Mouse (Mus musculus) hindbrain, postnatal 0 days (tissue): ENCODE measurements at regions not wholly inside any gene's neighbourhood (a gene's known extent, or its start where the extent isn't known, plus 50 kb on each side); places are given as distances from the start of the nearest gene placed in this dataset.
A peak's percentile ranks its signal among the peaks of the same experiment; 100 is the strongest.

ENCODE experiments used
- ATAC-seq: fragments of 200-750 bp; cut with Nextera tagmentation; 2 replicates; pipeline ENCODE4 v1.8.0; 2017; ENCODE audit warnings: mild to moderate bottlenecking, moderate TSS enrichment, moderate library complexity
- DNase-seq: peaks from one replicate; pipeline ENCODE4 v3.0.0-alpha.2; 2015; ENCODE audit warnings: low spot score
- H3K27ac ChIP-seq: fragments of 300-500 bp; sonication (generic); 2 replicates; pipeline ENCODE4 v1.5.1; 2014; ENCODE audit warnings: mild to moderate bottlenecking
- H3K27me3 ChIP-seq: fragments of 300-500 bp; sonication (generic); 2 replicates; pipeline ENCODE4 v1.6.1; 2014; ENCODE audit warnings: low read length, mixed read lengths; ENCODE audit not compliant: insufficient read depth
- H3K36me3 ChIP-seq: fragments of 300-500 bp; sonication (generic); 2 replicates; pipeline ENCODE4 v1.6.1; 2014; ENCODE audit warnings: low read length, mixed read lengths; ENCODE audit not compliant: insufficient read depth
- H3K4me1 ChIP-seq: fragments of 300-500 bp; sonication (generic); 2 replicates; pipeline ENCODE4 v1.6.1; 2014; ENCODE audit warnings: antibody characterized with exemption, low read length, mixed read lengths; ENCODE audit not compliant: insufficient read depth
- H3K4me2 ChIP-seq: fragments of 300-500 bp; sonication (generic); 2 replicates; pipeline ENCODE4 v1.6.1; 2014; ENCODE audit warnings: low read depth, mild to moderate bottlenecking, low read length, moderate library complexity, mixed read lengths
- H3K4me3 ChIP-seq: fragments of 300-500 bp; sonication (generic); 2 replicates; pipeline ENCODE4 v1.5.1; 2014; ENCODE audit warnings: low read length
- H3K9ac ChIP-seq: fragments of 300-500 bp; sonication (generic); replicated peaks from 2 replicates; pipeline ENCODE4 v1.6.1; 2014; ENCODE audit warnings: mild to moderate bottlenecking, low read length, moderate library complexity, mixed read lengths
- H3K9me3 ChIP-seq: fragments of 300-500 bp; sonication (generic); 2 replicates; pipeline ENCODE4 v1.6.1; 2016; ENCODE audit warnings: low read length, mixed read lengths
- CTCF ChIP-seq: IDR thresholded peaks from 2 replicates; pipeline ENCODE4 v1.5.1; 2016; ENCODE audit warnings: antibody characterized with exemption, control low read depth, low read depth
- WGBS: fragments of 180-500 bp; shearing (Covaris S2); extraction: QIAGEN DNeasy Blood & Tissue Kit; methylation state at CpG from one replicate; pipeline ENCODE4 v1.1.7; 2014; 5-methylcytosine and 5-hydroxymethylcytosine counted together

DNA sequence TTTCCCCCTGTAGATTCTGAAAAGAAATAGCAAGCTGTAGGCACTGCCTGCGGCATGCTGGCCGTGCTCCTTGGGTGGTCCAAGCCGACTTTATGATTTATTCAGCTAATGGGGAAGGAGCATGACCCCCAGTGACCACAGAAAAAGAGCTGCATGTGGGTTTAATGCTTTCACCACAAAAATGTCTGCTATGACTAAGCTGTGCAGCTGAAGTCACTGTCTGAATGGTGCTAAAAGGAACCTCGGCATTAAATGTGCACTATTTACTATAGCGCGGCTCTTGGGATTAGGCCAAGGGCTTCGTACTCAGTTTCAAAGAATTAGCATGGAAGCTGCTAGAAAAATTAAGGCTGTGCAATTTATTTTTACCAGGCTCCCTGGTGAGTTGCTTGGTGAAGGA is 178.8 kb upstream of the Gypa start:
- Histone ChIP-seq H3K27ac (peak overlapping the region; percentile 56; the same call in 1 of the 2 replicates), H3K4me2 (peak overlapping the region; percentile 60), H3K9me3 (no peaks in the 10 kb centered on the region), H3K9ac (peak overlapping the region; percentile 44), H3K4me3 (peak overlapping the region; percentile 25), H3K4me1 (peaks cover 9% of the 10 kb centered on the region; the same call in 1 of the 2 replicates), H3K27me3 (no peaks in the 10 kb centered on the region), H3K36me3 (no peaks in the 10 kb centered on the region)
- DNase-seq (peak; percentile 61), ATAC-seq (peak; percentile 54)
- TF ChIP-seq CTCF = no peak
- 3% methylated on average over 7 of the region's 7 CpGs for WGBS

- no peaks in the 10 kb centered on the region for H3K9me3 ChIP-seq
- H3K4me1 ChIP-seq = peaks cover 9% of the 10 kb centered on the region; the same call in 1 of the 2 replicates
- no peaks in the 10 kb centered on the region for H3K27me3 ChIP-seq
- ATAC-seq (no peak), DNase-seq (no peak)
- TF ChIP-seq CTCF = peak; percentile 31; the same call in 1 of the 2 replicates
- WGBS = 39% methylated on average over 12 of the region's 12 CpGs
- no peaks in the 10 kb centered on the region for H3K36me3 ChIP-seq
- no peak overlapping the region for H3K27ac ChIP-seq
- no peak overlapping the region for H3K9ac ChIP-seq
- H3K4me2 ChIP-seq = no peak overlapping the region
- H3K4me3 ChIP-seq = no peak overlapping the region
These were observed 179.5 kb upstream of the Gypa start for GRCm38 (mm10) chr8:80313883-80314635.

DNA sequence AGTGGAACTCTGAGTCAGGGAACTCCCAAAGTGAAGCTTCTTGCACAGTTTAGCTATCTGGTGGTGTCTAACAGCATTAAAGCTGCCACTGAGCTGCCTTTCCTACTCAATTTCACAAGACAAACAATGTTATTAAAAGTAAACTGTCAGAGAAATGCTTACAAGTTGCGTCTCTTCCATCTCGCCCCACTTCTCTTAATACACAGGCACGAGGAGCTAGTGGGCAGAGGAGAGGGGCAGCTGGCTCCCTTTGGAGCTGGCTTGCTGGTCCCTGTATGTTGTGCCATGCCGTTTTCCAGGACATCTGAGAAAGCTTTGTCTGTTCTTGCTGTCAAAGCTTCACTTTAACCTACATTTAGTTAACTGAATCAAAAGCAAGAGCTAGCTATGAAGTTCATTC is 185.8 kb upstream of the Gypa start:
- no peak for TF ChIP-seq CTCF
- Histone ChIP-seq H3K9me3 (no peaks in the 10 kb centered on the region), H3K9ac (no peak overlapping the region), H3K27ac (no peak overlapping the region), H3K4me2 (no peak overlapping the region), H3K4me3 (no peak overlapping the region), H3K36me3 (no peaks in the 10 kb centered on the region), H3K4me1 (no peaks in the 10 kb centered on the region), H3K27me3 (no peaks in the 10 kb centered on the region)
- no peak for DNase-seq
- no peak for ATAC-seq
- 70% methylated on average over 4 of the region's 4 CpGs for WGBS

DNA sequence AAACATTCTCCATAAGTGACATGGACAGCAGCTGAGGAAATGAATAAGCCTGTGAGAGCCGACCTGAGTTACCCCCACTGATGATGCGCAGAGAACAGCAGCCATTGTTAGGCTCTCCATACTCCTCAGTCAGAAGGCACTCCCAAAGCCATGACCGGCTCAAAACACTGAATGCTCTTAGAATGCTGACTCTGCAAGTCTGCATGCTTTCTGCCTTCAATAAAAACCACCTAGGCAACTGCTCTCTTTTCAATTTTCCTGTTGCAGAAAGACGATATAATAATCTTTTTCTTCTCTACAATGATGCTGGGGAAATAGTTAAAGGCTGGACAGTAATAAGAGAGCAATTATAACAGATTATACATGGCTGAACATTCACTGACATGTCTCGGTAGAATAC is 195.0 kb upstream of the Gypa start:
- Histone ChIP-seq H3K4me3 (no peak overlapping the region), H3K4me2 (no peak overlapping the region), H3K27ac (no peak overlapping the region), H3K9me3 (no peaks in the 10 kb centered on the region), H3K4me1 (no peaks in the 10 kb centered on the region), H3K27me3 (no peaks in the 10 kb centered on the region), H3K36me3 (no peaks in the 10 kb centered on the region), H3K9ac (no peak overlapping the region)
- no peak for ATAC-seq
- DNase-seq = no peak
- 47% methylated on average over 5 of the region's 5 CpGs for WGBS
- no peak for TF ChIP-seq CTCF

- Histone ChIP-seq H3K4me2 (no peak overlapping the region), H3K4me3 (no peak overlapping the region), H3K9ac (no peak overlapping the region), H3K9me3 (no peaks in the 10 kb centered on the region), H3K4me1 (no peaks in the 10 kb centered on the region), H3K27me3 (no peaks in the 10 kb centered on the region), H3K27ac (no peak overlapping the region), H3K36me3 (no peaks in the 10 kb centered on the region)
- DNase-seq (no peak), ATAC-seq (no peak)
- 80% methylated on average over 1 of the region's 1 CpGs for WGBS
- no peak for TF ChIP-seq CTCF
These were observed 203.3 kb upstream of the Gypa start for GRCm38 (mm10) chr8:80290311-80290710.

- Histone ChIP-seq H3K27me3 (no peaks in the 10 kb centered on the region), H3K36me3 (no peaks in the 10 kb centered on the region), H3K9ac (no peak overlapping the region), H3K27ac (no peak overlapping the region), H3K4me3 (no peak overlapping the region), H3K4me2 (no peak overlapping the region), H3K4me1 (no peaks in the 10 kb centered on the region), H3K9me3 (no peaks in the 10 kb centered on the region)
- DNase-seq (no peak), ATAC-seq (no peak)
- WGBS = 85% methylated on average over 6 of the region's 6 CpGs
- no peak for TF ChIP-seq CTCF
These were observed 204.3 kb upstream of the Gypa start for GRCm38 (mm10) chr8:80289282-80289681.

DNA sequence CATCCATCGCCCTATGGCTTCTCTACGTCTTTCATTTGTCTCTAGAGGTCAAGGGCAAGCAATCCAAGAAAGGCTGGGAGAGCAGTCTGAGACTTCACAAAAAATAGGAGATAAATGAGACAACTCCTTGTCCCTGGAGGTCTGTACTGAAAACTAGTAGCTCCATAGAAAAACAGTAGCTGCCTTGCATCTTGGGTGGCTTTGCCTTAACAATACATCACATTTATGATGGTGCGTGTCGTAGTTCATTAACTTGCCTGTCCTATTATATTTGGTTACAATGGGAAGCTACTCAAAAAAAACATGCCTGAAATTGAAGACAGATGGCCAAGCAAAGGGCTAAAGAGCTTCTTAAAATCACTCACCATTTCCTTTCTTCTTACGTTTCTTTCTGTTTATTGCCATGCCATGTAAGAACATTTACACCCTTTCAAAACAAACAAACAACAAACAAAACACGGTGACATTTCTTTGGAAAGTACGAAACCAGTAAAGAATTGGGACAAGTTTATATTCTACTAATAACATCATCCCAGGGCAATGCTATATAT is 211.2 kb upstream of the Hhip start:
- H3K9me3 ChIP-seq = no peaks in the 10 kb centered on the region
- 58% methylated on average over 7 of the region's 7 CpGs for WGBS
- no peak for ATAC-seq

More for the DNA sequence above, 211.2 kb upstream of the Hhip start:
- Histone ChIP-seq H3K4me3 (no peak overlapping the region), H3K27me3 (no peaks in the 10 kb centered on the region), H3K4me1 (no peaks in the 10 kb centered on the region), H3K36me3 (no peaks in the 10 kb centered on the region), H3K9ac (no peak overlapping the region), H3K4me2 (no peak overlapping the region), H3K27ac (no peak overlapping the region)
- no peak for DNase-seq
- TF ChIP-seq CTCF = no peak
